Mouse (Mus musculus) heart, postnatal 14 days (tissue): ENCODE results near the gene Tmsb10. TPM values are rescaled to one million over a fixed set of nuclear protein-coding genes. Genes with fewer than 3 reads are reported as not detected.

Experiments used
- DNase-seq, 2 experiments: peaks; one replicate each; pipeline ENCODE4 v3.0.0; 2021 to 2022
- intact Hi-C: fragments of 180-260 bp; cut with DNase I; formaldehyde crosslinking; loops from one replicate; pipeline ENCODE4 v1.15.1; 2025
- total RNA-seq, 2 experiments: library from RNA; stranded (reverse); gene quantifications; 2 replicates each; pipeline ENCODE4 v1.2.3; 2021

Gene Tmsb10
- total RNA-seq, 2 experiments from 2014 or later = 220 to 281 TPM

DNA sequence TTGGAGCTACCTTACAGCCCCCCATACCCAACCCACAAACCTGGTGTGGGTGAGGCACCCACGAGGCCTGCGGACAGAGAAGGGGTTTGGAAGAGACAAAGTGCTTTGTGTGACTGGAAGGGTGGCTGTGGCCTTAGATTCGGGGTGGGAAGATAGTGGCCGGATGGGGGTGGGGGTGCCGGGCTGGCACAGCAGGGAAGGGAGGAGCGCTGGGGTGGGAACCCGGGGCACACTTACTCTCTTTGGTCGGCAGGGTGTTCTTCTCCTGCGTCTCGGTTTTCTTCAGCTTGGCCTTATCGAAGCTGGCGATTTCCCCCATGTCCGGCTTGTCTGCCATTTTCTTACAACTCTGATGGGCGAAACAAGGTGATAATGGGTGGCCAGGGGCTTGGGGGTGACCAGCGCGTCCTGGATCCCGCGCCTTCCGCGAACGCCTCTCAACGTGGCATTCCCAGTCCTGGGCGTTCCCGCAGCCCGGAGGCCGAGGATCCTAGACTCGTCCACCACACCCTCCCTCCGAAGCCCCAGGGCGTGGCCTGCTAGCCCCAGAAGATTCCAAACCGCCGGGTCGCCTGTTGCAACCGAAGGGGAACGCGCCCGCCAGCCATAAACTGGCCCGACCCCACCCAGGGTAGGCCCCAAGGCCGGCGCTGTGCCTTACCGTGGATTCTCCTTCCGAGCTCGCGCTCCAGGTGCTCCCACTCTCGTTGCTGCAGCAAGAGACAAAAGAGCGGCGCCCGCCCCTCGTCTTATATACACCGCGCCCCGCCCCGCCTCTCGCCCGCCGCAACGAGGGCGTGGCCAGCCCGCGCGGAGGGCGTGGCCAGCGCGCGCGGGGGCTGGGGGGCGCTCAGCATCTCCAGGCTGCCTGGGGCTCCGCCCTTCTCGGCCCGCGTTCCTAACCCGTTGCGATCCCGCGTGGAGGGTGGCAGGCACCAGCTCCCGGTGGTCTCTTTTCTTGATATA is 589 bp downstream of the Tmsb10 start:
- DNase-seq = peak; percentile 90 to 92
- intact Hi-C loops = loop anchor here (5.0 kb wide), 1 partner anchor 54 kb away; no protein-coding TSS in a partner anchor

DNA sequence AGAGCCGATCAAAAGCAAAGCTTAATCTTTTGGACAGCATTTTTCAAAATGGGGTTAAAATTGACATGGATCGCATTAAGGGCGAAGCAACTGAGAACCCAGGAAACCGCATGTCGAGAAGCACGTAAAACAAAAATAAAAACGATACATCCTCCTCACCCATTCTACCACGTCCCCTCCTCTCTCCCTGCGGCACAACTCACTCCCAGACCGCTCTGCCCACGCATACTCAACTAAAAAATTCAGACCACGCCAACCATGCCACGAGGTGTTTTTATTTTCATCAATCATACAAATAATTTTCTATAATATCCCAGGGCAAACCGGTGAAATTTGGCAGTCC is 1.5 kb downstream of the Tmsb10 start:
- intact Hi-C loops = loop anchor here (5.0 kb wide), 1 partner anchor 55 kb away; no protein-coding TSS in a partner anchor
- no peak for DNase-seq

DNA sequence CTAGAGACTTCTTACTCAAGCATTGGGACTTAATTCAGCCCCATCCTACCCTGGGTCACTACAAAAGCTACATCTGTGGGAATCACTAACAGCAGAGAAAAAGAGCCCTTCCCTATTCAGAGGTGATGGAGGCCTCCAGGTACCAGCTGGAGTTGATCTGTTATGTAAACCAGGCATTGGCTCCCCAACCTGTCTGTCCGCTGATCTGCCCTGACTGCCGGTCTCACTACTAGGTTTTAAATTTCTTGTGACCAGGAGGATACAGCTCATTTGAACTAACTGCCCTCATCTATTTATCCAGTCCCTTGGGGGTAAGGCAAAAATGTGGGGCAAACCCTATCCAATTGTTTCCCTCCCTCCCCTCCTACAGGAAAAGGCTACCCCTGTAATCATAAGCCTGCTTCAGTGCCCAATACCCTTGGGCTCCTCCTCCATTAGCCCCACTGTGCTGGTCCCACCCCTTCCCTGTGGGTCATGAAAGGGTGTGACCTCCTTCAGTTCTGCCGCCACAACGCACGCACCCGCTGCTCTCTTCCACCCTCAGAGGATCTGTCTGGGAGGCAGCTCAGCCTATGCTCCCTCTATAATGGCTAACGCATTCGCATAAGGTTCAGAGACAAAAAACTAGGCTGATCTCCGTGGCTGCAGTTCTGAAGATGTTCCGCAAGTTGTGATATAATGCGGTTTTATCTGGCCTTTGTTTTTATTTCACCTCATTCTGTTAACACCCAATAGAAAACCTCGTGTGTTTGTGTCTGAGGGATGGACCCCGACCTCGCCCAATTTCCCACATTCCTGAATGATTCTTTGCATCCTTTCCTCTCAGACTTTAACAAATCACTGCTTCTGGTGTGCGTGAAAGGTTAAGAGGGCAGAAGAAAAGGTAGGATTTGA is 2.1 kb downstream of the Tmsb10 start:
- DNase-seq = peak; percentile 46 to 54
- intact Hi-C loops = loop anchor here (5.0 kb wide), 1 partner anchor 56 kb away; no protein-coding TSS in a partner anchor

DNA sequence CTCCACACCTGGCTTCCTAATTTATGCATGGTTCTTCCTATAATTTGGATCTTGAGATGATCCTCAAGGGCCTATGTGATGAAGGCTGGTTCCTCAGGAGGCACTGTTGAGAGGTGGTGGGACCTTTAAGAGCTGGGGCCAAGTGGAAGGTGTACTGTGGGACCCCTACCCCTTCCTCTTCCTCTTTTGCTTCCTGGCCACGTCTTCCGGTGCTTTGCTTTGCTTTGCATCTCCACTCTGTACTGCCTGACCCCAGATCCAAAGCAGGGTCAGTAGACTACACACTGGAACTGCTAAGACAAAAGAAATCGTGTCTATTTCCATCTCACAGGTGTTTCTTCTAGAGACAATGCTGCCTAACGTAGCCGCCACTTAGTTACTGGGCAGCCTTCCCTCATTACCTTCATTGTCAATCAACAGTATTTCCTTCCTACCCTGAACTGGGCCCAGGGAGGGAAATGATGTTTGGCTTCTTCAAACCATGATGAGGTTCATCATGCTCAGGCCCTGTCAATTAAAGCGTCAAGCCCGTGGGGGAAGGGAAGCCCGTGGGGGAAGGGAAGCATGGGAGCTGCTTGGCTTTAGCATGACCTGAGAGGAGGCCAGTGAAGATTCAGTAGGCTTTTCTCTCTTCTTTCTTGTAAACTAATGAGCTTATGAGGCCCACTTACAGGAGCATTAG is 2.9 kb downstream of the Tmsb10 start:
- intact Hi-C loops = loop anchor here (5.0 kb wide), 1 partner anchor 57 kb away; no protein-coding TSS in a partner anchor
- peak; percentile 12 to 45 for DNase-seq

DNA sequence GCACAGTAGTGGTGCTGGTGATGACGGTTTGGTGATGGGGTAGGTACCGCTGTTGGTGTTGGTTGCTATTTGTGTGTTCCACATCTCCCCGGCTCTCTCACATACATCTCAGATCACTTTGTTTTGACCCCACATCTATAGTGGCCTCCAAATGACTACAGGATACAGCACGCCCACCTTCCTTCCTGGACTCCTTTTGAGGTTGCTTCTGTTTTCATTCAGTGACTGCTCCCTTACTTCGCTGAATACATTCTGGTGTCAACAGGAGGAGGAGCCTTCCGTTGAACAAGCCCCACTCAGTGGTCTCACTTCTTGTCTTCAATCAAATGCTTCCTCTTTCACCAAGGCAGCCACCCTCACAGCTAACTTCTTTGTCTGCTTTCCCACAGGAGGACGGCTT is 3.8 kb downstream of the Tmsb10 start:
- intact Hi-C loops = loop anchor here (5.0 kb wide), 1 partner anchor 58 kb away; no protein-coding TSS in a partner anchor
- DNase-seq = no peak

- no peak for DNase-seq
- intact Hi-C loops = no loop called here
Observed at GRCm38 (mm10) chr6:72952967-72953366, 5.6 kb downstream of the Tmsb10 start.

DNA sequence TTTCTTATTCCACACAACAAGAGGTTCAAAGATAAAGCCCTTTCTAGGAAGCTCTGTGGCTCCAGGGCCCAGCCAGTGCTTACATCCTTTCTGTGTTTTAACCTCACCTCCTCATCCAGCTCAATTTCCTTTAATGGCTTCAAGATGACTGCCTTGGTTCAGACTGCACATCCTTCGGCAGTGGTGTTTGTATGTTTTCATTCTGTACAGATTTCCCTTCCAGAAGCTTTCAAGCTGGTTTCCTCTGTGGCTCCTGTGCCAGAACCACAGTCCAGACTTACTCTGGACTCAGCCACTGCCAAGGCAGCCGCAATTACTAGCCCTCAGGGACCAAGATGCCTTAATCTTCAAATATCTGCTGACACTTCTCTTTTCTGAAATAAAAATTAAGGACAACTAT is 6.3 kb downstream of the Tmsb10 start:
- intact Hi-C loops = no loop called here

GRCm38 (mm10) chr6:72949161-72949756 is 9.3 kb downstream of the Tmsb10 start:
- intact Hi-C loops = no loop called here

More for the DNA sequence above, 6.3 kb downstream of the Tmsb10 start:
- peak; percentile 24 to 43 for DNase-seq

GRCm38 (mm10) chr6:72948392-72948791 is 10.2 kb downstream of the Tmsb10 start:
- intact Hi-C loops = no loop called here
- DNase-seq = no peak

More at GRCm38 (mm10) chr6:72949161-72949756, 9.3 kb downstream of the Tmsb10 start:
- DNase-seq = no peak

DNA sequence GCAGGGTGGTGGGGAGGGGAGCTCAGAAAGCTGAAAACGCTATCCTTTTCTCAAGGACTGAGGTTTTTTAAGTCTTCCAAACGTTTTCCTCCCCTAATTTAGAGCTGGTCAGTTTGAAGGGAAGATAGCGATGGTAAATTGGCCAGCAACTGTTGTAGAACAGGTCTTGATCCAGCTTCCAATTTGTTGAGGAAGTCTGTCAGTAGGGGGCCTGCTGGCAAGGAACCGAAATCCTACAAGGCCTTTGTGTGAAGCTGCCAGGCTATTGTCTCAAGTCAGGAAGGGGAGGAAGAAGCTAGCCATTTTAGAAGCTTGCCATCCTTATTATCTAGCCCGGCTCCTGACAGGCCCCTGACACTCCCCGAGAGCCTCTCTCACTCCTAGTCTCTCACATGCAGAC is 10.6 kb downstream of the Tmsb10 start:
- intact Hi-C loops = no loop called here
- peak in 1 of 2 experiments; percentile 25 for DNase-seq

GRCm38 (mm10) chr6:72940493-72940892 is 18.1 kb downstream of the Tmsb10 start:
- DNase-seq = peak; percentile 61 to 82
- intact Hi-C loops = loop anchor here (1.0 to 5.0 kb wide), 4 partner anchors 40 to 287 kb away; no protein-coding TSS in a partner anchor

DNA sequence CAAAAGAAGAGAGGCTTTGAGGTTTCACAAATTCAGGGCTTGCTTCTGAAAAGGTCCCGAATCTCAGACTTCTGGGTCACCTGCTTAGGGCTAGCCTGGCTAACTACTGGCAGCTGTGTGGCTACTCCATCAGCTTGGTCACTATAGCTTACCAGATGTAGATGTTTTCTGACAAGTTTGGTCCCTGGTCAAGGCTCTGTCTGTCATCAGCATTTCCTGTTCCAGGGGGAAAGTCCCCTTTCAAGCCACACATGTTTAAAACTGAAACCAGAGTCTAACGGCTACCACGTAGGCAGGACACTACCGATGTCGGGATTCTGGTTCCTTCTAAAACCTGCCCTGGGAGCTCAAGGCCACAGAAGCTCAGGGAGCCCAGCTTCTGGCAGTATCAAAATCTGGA is 20.7 kb downstream of the Tmsb10 start:
- intact Hi-C loops = no loop called here
- DNase-seq = no peak

GRCm38 (mm10) chr6:72937430-72937829 is 21.1 kb downstream of the Tmsb10 start:
- intact Hi-C loops = no loop called here
- no peak for DNase-seq

- DNase-seq = no peak
- intact Hi-C loops = no loop called here
Observed at GRCm38 (mm10) chr6:72932955-72933354, 25.6 kb downstream of the Tmsb10 start.

- no peak for DNase-seq
- intact Hi-C loops = no loop called here
Observed at GRCm38 (mm10) chr6:72931533-72931932, 27.0 kb downstream of the Tmsb10 start.

DNA sequence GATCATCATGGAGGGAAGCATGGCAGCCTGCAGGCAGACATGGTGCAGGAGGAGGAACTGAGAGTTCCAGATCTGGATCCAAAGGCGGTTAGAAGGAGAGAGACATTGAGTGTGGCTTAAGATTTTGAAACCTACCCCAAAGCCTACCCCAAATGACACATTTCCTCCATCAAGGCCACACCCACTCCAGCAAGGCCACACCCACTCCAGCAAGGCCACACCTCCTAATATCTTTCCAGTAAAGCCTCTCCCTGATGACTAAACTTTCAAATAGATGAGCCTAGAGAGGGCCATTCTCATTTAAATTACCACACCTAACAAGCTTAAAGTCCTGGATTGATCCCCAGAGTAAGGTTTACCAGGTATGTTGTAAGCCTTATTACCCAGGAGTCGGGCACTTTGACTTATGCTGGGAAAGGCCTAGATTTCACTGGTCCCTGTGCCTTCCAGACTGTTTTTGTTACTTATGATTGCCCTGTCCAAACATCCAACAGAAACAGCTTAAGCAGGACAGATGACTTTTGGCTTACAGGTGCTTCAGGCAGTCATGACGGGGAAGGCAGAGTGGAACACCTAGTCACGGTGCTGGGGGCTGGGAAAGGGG is 28.7 kb downstream of the Tmsb10 start:
- no peak for DNase-seq
- intact Hi-C loops = no loop called here

GRCm38 (mm10) chr6:72926755-72927482 is 31.6 kb downstream of the Tmsb10 start:
- DNase-seq = peak; percentile 51 to 63
- intact Hi-C loops = no loop called here

DNA sequence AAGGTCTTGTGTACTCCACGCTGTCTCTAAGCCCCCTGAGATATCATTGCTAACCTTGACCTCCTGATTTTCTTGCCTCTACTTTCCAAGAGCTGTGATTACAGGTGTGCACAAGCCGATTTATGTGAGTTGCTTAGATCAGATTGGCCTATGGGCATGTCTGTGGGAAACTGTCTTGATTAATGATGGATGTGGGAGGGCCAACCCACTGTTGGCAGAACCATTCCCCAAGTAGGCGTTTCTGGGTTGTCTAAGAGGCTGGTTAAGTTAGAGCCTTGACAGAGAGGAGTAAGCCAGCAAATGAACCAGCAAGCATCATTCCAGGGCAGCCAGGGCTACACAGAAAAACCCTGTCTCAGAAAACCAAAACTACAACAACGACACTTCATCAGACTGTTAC is 32.5 kb downstream of the Tmsb10 start:
- intact Hi-C loops = no loop called here
- DNase-seq = no peak

GRCm38 (mm10) chr6:72923381-72923780 is 35.2 kb downstream of the Tmsb10 start:
- no peak for DNase-seq

More at GRCm38 (mm10) chr6:72923381-72923780, 35.2 kb downstream of the Tmsb10 start:
- intact Hi-C loops = no loop called here
